Mouse (Mus musculus): ENCODE data around the gene Pcbd2. TPM values are rescaled to one million over a fixed set of nuclear protein-coding genes. Genes with fewer than 3 reads are reported as not detected.

Gene Pcbd2
- 56.3 and 60.3 TPM in 2 replicates for polyA plus RNA-seq (2014; fragmentation: Nextera tagmentation; extraction: Ambion mirVana)

GRCm38 (mm10) chr13:55727120-55727838 is at the start of gene Pcbd2:
Gene Pcbd2 (plus strand): TSS chr13:55727368.
- Histone ChIP-seq H3K9me3 (ENCODE audit: control insufficient read depth, low read length) (no peaks in the 10 kb centered on the region), H3K36me3 (ENCODE audit: control insufficient read depth, insufficient read depth, low read length) (peaks cover 3% of the 10 kb centered on the region; the same call in 1 of the 2 replicates), H3K4me1 (replicated peaks; ENCODE audit: control insufficient read depth, insufficient read depth, low read length) (no peaks in the 10 kb centered on the region), H3K4me2 (peak within 1 kb of the TSS; percentile 70), H3K4me3 (ENCODE audit: low read depth, low read length) (peak within 1 kb of the TSS; percentile 71), H3K27ac (ENCODE audit: low read depth, low read length) (peak within 1 kb of the TSS; percentile 97), H3K9ac (ENCODE audit: low read depth, low read length) (peak within 1 kb of the TSS; percentile 83), H3K27me3 (replicated peaks; ENCODE audit: control insufficient read depth, insufficient read depth, low read length) (no peaks in the 10 kb centered on the region)
- under 1% methylated on average over 62 of the region's 73 CpGs for WGBS
- DNase-seq (ENCODE audit: low spot score) (peak; percentile 89), ATAC-seq (replicated peaks; ENCODE audit: low FRiP score) (peak; percentile 87)

GRCm38 (mm10) chr13:55682201-55682600 is 45.0 kb upstream of the Pcbd2 start:
- no peak overlapping the region for H3K27ac ChIP-seq (ENCODE audit: low read depth, low read length)
- ATAC-seq (replicated peaks; ENCODE audit: low FRiP score) (no peak), DNase-seq (ENCODE audit: low spot score) (no peak)
- WGBS = 88% methylated on average over 9 of the region's 9 CpGs
- no peaks in the 10 kb centered on the region for H3K27me3 ChIP-seq (replicated peaks; ENCODE audit: control insufficient read depth, insufficient read depth, low read length)
- H3K4me3 ChIP-seq (ENCODE audit: low read depth, low read length) = no peak overlapping the region
- no peaks in the 10 kb centered on the region for H3K9me3 ChIP-seq (ENCODE audit: control insufficient read depth, low read length)
- peaks cover 26% of the 10 kb centered on the region for H3K36me3 ChIP-seq (ENCODE audit: control insufficient read depth, insufficient read depth, low read length)
- H3K9ac ChIP-seq (ENCODE audit: low read depth, low read length) = no peak overlapping the region
- H3K4me2 ChIP-seq = no peak overlapping the region
- no peaks in the 10 kb centered on the region for H3K4me1 ChIP-seq (replicated peaks; ENCODE audit: control insufficient read depth, insufficient read depth, low read length)

- Histone ChIP-seq H3K9ac (ENCODE audit: low read depth, low read length) (no peak overlapping the region), H3K4me2 (no peak overlapping the region), H3K27ac (ENCODE audit: low read depth, low read length) (no peak overlapping the region), H3K4me3 (ENCODE audit: low read depth, low read length) (no peak overlapping the region), H3K36me3 (ENCODE audit: control insufficient read depth, insufficient read depth, low read length) (peaks cover 15% of the 10 kb centered on the region), H3K27me3 (replicated peaks; ENCODE audit: control insufficient read depth, insufficient read depth, low read length) (no peaks in the 10 kb centered on the region), H3K9me3 (ENCODE audit: control insufficient read depth, low read length) (no peaks in the 10 kb centered on the region), H3K4me1 (replicated peaks; ENCODE audit: control insufficient read depth, insufficient read depth, low read length) (no peaks in the 10 kb centered on the region)
- DNase-seq (ENCODE audit: low spot score) (no peak), ATAC-seq (replicated peaks; ENCODE audit: low FRiP score) (no peak)
- WGBS = 89% methylated on average over 3 of the region's 3 CpGs
These were observed 43.6 kb upstream of the Pcbd2 start for GRCm38 (mm10) chr13:55683581-55683980.

- H3K36me3 ChIP-seq (ENCODE audit: control insufficient read depth, insufficient read depth, low read length) = peaks cover 2% of the 10 kb centered on the region; the same call in 1 of the 2 replicates
- H3K9ac ChIP-seq (ENCODE audit: low read depth, low read length) = no peak overlapping the region
- ATAC-seq (replicated peaks; ENCODE audit: low FRiP score) (no peak), DNase-seq (ENCODE audit: low spot score) (no peak)
- H3K9me3 ChIP-seq (ENCODE audit: control insufficient read depth, low read length) = no peaks in the 10 kb centered on the region
- no peak overlapping the region for H3K4me2 ChIP-seq
- H3K27me3 ChIP-seq (replicated peaks; ENCODE audit: control insufficient read depth, insufficient read depth, low read length) = no peaks in the 10 kb centered on the region
- no peak overlapping the region for H3K4me3 ChIP-seq (ENCODE audit: low read depth, low read length)
- 66% methylated on average over 9 of the region's 9 CpGs for WGBS
- H3K27ac ChIP-seq (ENCODE audit: low read depth, low read length) = no peak overlapping the region
- H3K4me1 ChIP-seq (replicated peaks; ENCODE audit: control insufficient read depth, insufficient read depth, low read length) = no peaks in the 10 kb centered on the region
These were observed 41.0 kb upstream of the Pcbd2 start for GRCm38 (mm10) chr13:55686107-55686633.

GRCm38 (mm10) chr13:55687927-55688602 is 39.1 kb upstream of the Pcbd2 start:
- no peak for ATAC-seq (replicated peaks; ENCODE audit: low FRiP score)
- no peaks in the 10 kb centered on the region for H3K27me3 ChIP-seq (replicated peaks; ENCODE audit: control insufficient read depth, insufficient read depth, low read length)
- H3K27ac ChIP-seq (ENCODE audit: low read depth, low read length) = no peak overlapping the region
- no peak for DNase-seq (ENCODE audit: low spot score)
- no peak overlapping the region for H3K4me2 ChIP-seq
- WGBS = 59% methylated on average over 4 of the region's 4 CpGs
- no peaks in the 10 kb centered on the region for H3K4me1 ChIP-seq (replicated peaks; ENCODE audit: control insufficient read depth, insufficient read depth, low read length)
- H3K9ac ChIP-seq (ENCODE audit: low read depth, low read length) = no peak overlapping the region
- H3K4me3 ChIP-seq (ENCODE audit: low read depth, low read length) = no peak overlapping the region
- no peaks in the 10 kb centered on the region for H3K9me3 ChIP-seq (ENCODE audit: control insufficient read depth, low read length)
- no peaks in the 10 kb centered on the region for H3K36me3 ChIP-seq (ENCODE audit: control insufficient read depth, insufficient read depth, low read length)

GRCm38 (mm10) chr13:55692535-55693242 is 34.5 kb upstream of the Pcbd2 start, which contains the start of gene B230219D22Rik:
Gene B230219D22Rik (plus strand): TSS chr13:55693124.
- Histone ChIP-seq H3K9ac (ENCODE audit: low read depth, low read length) (peak within 1 kb of the TSS; percentile 100), H3K4me3 (ENCODE audit: low read depth, low read length) (peak within 1 kb of the TSS; percentile 98), H3K9me3 (ENCODE audit: control insufficient read depth, low read length) (no peaks in the 10 kb centered on the region), H3K4me1 (replicated peaks; ENCODE audit: control insufficient read depth, insufficient read depth, low read length) (peaks cover 14% of the 10 kb centered on the region), H3K27me3 (replicated peaks; ENCODE audit: control insufficient read depth, insufficient read depth, low read length) (no peaks in the 10 kb centered on the region), H3K4me2 (peak within 1 kb of the TSS; percentile 78), H3K36me3 (ENCODE audit: control insufficient read depth, insufficient read depth, low read length) (no peaks in the 10 kb centered on the region), H3K27ac (ENCODE audit: low read depth, low read length) (peak within 1 kb of the TSS; percentile 99)
- ATAC-seq (replicated peaks; ENCODE audit: low FRiP score) = peak; percentile 95
- DNase-seq (ENCODE audit: low spot score) = peak; percentile 87
- WGBS = 2% methylated on average over 51 of the region's 51 CpGs

- peak overlapping the region; percentile 98 for H3K4me3 ChIP-seq (ENCODE audit: low read depth, low read length)
- H3K9me3 ChIP-seq (ENCODE audit: control insufficient read depth, low read length) = no peaks in the 10 kb centered on the region
- no peak; the same call in none of the 2 replicates for ATAC-seq (replicated peaks; ENCODE audit: low FRiP score)
- peaks cover 14% of the 10 kb centered on the region for H3K4me1 ChIP-seq (replicated peaks; ENCODE audit: control insufficient read depth, insufficient read depth, low read length)
- peak overlapping the region; percentile 78 for H3K4me2 ChIP-seq
- under 1% methylated on average over 59 of the region's 70 CpGs for WGBS
- no peaks in the 10 kb centered on the region for H3K27me3 ChIP-seq (replicated peaks; ENCODE audit: control insufficient read depth, insufficient read depth, low read length)
- peak; percentile 61 for DNase-seq (ENCODE audit: low spot score)
- peak overlapping the region; percentile 100 for H3K9ac ChIP-seq (ENCODE audit: low read depth, low read length)
- peak overlapping the region; percentile 99 for H3K27ac ChIP-seq (ENCODE audit: low read depth, low read length)
- no peaks in the 10 kb centered on the region; the same call in 1 of the 2 replicates for H3K36me3 ChIP-seq (ENCODE audit: control insufficient read depth, insufficient read depth, low read length)
These were observed 33.9 kb upstream of the Pcbd2 start for GRCm38 (mm10) chr13:55693243-55693721.

- Histone ChIP-seq H3K4me3 (ENCODE audit: low read depth, low read length) (peak overlapping the region; percentile 98), H3K27me3 (replicated peaks; ENCODE audit: control insufficient read depth, insufficient read depth, low read length) (no peaks in the 10 kb centered on the region), H3K4me2 (peak overlapping the region; percentile 78), H3K4me1 (replicated peaks; ENCODE audit: control insufficient read depth, insufficient read depth, low read length) (peaks cover 14% of the 10 kb centered on the region), H3K36me3 (ENCODE audit: control insufficient read depth, insufficient read depth, low read length) (peaks cover 6% of the 10 kb centered on the region), H3K9me3 (ENCODE audit: control insufficient read depth, low read length) (no peaks in the 10 kb centered on the region), H3K27ac (ENCODE audit: low read depth, low read length) (0 out of 2 replicates have a peak overlapping the region, but pooled peaks have one; percentile 10), H3K9ac (ENCODE audit: low read depth, low read length) (peak overlapping the region; percentile 100)
- no peak for ATAC-seq (replicated peaks; ENCODE audit: low FRiP score)
- DNase-seq (ENCODE audit: low spot score) = no peak
- 19% methylated on average over 8 of the region's 8 CpGs for WGBS
These were observed 33.1 kb upstream of the Pcbd2 start for GRCm38 (mm10) chr13:55694110-55694509.

All from liver, embryonic 11.5 days (tissue).